Mouse (Mus musculus): ENCODE measurements around the gene Itpr1.

DNA sequence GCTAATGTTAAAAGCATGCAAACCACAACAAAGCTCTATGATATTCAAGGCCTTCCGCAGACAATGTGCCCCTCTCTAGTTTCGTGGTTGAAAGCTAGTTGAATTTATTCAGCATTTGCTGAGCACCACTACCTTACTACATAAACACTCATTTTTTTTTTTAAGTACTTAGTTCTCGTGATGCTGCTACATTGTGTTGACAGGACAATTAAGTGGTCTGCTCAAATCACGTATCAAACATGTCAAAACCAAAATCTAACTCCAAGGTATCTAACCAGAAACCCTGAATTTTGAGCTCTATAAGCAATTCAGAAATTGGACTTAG is 27.2 kb upstream of the Itpr1 start:
- TF ChIP-seq CTCF (IDR thresholded peaks at IDR 0.05; ENCODE audit: extremely low read depth, insufficient read length, insufficient replicate concordance, low read depth, low read length) (no peak), POLR2A (IDR thresholded peaks at IDR 0.05; ENCODE audit: low read depth, low read length) (no peak)
